ENCODE assay signal across 16 mouse cellular contexts in the genomic region with DNA sequence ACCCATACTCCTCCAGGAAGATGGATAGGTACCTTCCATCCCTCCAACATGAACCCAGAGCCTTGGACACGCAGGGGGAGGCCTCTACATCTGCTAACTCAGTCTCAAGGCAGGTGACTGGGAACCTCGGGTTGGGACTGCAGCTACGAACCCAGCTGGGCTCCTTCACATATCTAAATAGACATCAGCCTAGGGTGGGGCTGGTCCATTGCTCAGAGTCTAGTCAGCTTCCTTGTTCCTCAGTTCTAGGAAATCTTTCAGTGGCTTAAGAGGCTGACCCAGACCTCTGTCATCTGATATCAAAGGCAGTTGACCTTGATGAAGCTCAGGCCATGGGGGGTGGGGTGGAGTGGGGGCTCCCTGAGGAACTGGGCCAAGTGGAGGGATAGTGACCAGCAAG.
"Had no signal": no experiment of that assay in that cellular context is flagged by ENCODE, and none has a peak within 500 bp of the region (broad histone marks: within the 10 kb centered on the region; RNA-seq: fewer than 3 reads in every experiment).

No protein-coding gene starts in this region.

- H3K4me2 ChIP-seq: liver, embryonic 11.5 days; liver, embryonic 15.5 days; midbrain, embryonic 11.5 days; neural tube, embryonic 13.5 days; stomach, embryonic 15.5 days had no signal

- H3K36me3 ChIP-seq: limb, embryonic 10.5 days; liver, embryonic 15.5 days; neural tube, embryonic 13.5 days; stomach, embryonic 15.5 days had no signal

- H3K27ac ChIP-seq: limb, embryonic 10.5 days; liver, embryonic 15.5 days; macrophage; neural tube, embryonic 13.5 days; stomach, embryonic 15.5 days had no signal

- H3K4me3 ChIP-seq: limb, embryonic 10.5 days; liver, embryonic 15.5 days; megakaryocyte, embryonic 14.5 days; neural tube, embryonic 13.5 days; stomach, embryonic 15.5 days had no signal

- H3K9me3 ChIP-seq: limb, embryonic 10.5 days; liver, embryonic 15.5 days; neural tube, embryonic 13.5 days; stomach, embryonic 15.5 days had no signal

- ATAC-seq: midbrain, embryonic 16.5 days had no signal

- H3K4me1 ChIP-seq: neural tube, embryonic 13.5 days had no signal

- H3K27me3 ChIP-seq: liver, embryonic 15.5 days; neural tube, embryonic 13.5 days; stomach, embryonic 15.5 days had no signal

- DNase-seq: kidney, adult 11 months; kidney, postnatal 25 days; layer of hippocampus, adult 9-11 months; lung, adult 2 months; lung, postnatal 10 days; right cerebral cortex, postnatal 14 days; thymus, postnatal 36 days had no signal

- H3K9ac ChIP-seq: liver, embryonic 15.5 days; neural tube, embryonic 13.5 days; stomach, embryonic 15.5 days had no signal
